Mouse (Mus musculus) adrenal gland, postnatal 14 days (tissue): Measurements from ENCODE around the gene Olfr1371. TPM values are rescaled to one million over a fixed set of nuclear protein-coding genes. Genes with fewer than 3 reads are reported as not detected.
A peak's percentile ranks its signal among the peaks of the same experiment; 100 is the strongest.

ENCODE experiments used
- DNase-seq: peaks from one replicate; pipeline ENCODE4 v3.0.0; 2021; ENCODE audit warnings: mixed read lengths
- long read RNA-seq, 2 experiments: library from polyadenylated mRNA; stranded (forward); transcript quantifications; one replicate each; pipeline ENCODE4 v2.0.0; 2021
- total RNA-seq: library from RNA; stranded (reverse); gene quantifications from 2 replicates; pipeline ENCODE4 v1.2.3, GENCODE M21; 2021

Gene Olfr1371
- total RNA-seq = not detected in 2 replicates
- long read RNA-seq, experiment 1 = 0 reads
- long read RNA-seq, experiment 2 = 0 reads

- DNase-seq = no peak
Observed at GRCm38 (mm10) chr11:52213887-52214286, at the start of gene Olfr1371. Olfr1371 (minus strand) TSS chr11:52213987.

- DNase-seq = no peak
Observed at GRCm38 (mm10) chr11:52262338-52262737, 48.6 kb upstream of the Olfr1371 start.

DNA sequence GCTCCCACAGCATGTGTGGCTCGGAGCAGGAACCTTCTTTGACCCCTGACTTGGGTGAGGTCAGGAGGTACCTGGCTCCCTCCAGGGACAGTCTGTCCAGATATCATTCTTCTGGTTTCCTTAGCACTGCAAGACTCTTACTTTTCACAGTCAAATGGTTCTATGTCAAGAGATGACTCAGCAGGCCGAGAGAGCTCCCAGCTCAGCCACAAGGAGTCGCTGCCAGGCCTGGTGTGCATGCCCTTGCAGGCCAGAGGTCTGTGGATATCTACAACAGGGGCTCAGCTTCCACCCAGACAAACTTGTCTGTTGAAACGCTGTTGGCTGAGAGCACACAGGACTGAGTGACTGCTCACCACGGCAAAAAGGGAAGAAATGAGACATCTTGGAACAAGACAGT is 48.1 kb upstream of the Olfr1371 start:
- peak; percentile 88 for DNase-seq

DNA sequence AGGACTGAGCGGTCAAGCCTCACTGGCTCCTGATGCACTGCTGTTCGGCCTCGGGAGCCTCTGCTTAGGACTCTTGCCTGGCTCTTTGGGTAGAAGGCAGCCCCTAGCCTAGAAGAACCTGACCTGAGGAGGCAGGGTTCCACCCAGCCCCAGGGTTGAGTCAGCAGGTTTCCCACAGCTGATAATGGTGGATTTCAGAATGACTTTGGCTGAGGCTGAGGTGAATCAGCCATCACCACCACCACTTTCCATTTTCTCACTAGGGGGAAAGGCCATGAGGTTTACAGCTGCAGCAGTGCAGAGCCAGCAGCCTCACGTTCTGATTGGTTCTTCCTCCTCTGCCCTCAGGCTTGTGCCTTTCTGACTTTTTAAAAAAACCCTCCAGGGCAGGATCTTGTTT is 47.1 kb upstream of the Olfr1371 start:
- DNase-seq = peak; percentile 44

GRCm38 (mm10) chr11:52258711-52259110 is 44.9 kb upstream of the Olfr1371 start:
- DNase-seq = no peak

GRCm38 (mm10) chr11:52257376-52257775 is 43.6 kb upstream of the Olfr1371 start:
- no peak for DNase-seq

DNA sequence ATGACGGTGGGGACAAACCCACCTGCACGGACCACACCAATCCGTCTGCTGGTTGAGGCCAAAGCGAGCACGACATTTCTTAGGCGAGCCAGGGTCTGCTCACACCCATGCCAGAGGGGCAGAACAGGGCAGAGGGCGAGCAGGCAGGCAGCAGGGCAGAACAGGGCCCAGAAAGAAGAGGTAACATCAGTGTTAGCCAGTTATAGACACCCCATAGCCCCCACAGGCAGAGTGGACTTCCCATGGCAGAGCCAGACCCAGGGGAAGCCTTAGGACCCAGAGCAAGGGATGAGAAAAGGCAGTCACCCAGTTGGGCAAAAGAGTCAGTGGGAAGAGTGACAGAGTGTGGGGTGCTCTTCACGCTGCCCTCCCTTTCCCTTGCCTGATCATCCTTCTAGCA is 41.3 kb upstream of the Olfr1371 start:
- no peak for DNase-seq

DNA sequence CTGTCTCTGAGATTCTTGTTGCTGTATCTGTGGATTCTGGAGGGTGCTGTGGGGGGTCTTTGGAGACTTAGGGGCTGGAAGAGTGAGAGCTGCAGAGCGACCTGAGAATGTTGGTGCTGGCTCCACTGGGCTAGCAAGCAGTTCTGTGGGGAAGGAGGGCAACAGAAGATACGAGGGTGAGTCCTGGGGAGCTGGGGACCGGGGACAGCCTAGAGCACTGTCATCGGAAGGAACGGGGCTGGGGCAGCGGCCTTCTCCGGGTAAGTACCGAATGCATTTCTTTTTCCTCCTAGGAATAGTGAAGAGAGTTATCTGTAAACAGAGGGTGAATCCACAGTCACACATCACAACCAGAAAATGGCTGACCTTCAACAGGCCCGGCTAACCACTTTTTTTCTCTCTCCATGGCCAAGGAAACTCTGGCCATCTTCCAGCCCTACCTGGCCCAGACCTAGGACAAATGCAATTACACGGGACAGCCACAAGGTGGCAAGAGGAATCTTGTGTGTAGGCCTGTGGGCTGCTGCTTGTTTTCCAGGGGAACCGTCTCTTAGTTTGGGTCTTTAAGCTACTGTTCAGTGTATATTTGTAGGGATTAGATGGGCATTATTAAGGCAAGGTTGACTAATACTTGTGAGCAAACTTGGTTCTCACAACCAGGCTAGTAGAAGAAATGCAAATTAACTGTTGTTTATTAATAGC is 40.0 kb upstream of the Olfr1371 start:
- peak; percentile 88 for DNase-seq

- DNase-seq = no peak
Observed at GRCm38 (mm10) chr11:52252692-52253091, 38.9 kb upstream of the Olfr1371 start.

GRCm38 (mm10) chr11:52251770-52252169 is 38.0 kb upstream of the Olfr1371 start:
- no peak for DNase-seq

- DNase-seq = no peak
Observed at GRCm38 (mm10) chr11:52249452-52249851, 35.7 kb upstream of the Olfr1371 start.

- DNase-seq = no peak
Observed at GRCm38 (mm10) chr11:52240898-52241542, 27.2 kb upstream of the Olfr1371 start.

DNA sequence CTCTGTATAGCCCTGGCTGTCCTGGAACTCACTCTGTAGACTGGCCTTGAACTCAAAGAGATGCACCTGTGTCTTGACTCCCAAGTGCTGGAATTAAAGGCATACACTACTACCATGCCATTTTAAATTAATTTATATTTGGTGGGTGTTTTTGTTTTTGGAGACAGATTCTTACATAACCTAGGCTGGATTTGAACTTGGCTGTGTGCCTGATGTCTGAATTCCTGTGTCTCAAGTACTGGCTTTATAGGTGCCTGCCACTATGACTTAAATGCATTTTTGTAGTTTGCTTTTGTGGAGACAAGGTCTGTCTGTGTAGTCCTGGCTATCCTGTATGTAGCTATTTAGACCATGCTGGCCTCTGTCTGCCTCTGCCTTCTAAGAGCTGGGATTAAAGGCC is 20.7 kb upstream of the Olfr1371 start:
- DNase-seq = no peak

DNA sequence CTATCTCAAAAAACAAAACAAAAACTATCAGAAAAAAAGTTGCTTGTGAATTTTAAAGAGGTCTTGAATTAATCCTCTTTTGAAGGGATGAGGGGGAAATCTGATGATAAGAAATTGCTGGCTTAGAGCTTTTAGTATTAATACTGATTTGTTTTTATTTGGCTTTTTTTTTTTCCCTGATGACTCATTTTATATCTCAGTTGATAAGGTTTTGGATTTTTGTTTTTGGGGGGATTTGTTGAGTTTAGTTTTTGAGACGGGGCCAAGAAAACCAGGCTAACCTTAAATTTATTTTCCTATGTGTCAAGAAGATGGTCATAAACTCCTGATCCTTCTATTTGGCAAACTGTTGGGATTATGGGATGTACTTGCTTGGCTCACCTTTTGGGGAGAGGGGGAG is 20.1 kb upstream of the Olfr1371 start:
- DNase-seq = no peak

- DNase-seq = no peak
Observed at GRCm38 (mm10) chr11:52233043-52233653, 19.4 kb upstream of the Olfr1371 start.

DNA sequence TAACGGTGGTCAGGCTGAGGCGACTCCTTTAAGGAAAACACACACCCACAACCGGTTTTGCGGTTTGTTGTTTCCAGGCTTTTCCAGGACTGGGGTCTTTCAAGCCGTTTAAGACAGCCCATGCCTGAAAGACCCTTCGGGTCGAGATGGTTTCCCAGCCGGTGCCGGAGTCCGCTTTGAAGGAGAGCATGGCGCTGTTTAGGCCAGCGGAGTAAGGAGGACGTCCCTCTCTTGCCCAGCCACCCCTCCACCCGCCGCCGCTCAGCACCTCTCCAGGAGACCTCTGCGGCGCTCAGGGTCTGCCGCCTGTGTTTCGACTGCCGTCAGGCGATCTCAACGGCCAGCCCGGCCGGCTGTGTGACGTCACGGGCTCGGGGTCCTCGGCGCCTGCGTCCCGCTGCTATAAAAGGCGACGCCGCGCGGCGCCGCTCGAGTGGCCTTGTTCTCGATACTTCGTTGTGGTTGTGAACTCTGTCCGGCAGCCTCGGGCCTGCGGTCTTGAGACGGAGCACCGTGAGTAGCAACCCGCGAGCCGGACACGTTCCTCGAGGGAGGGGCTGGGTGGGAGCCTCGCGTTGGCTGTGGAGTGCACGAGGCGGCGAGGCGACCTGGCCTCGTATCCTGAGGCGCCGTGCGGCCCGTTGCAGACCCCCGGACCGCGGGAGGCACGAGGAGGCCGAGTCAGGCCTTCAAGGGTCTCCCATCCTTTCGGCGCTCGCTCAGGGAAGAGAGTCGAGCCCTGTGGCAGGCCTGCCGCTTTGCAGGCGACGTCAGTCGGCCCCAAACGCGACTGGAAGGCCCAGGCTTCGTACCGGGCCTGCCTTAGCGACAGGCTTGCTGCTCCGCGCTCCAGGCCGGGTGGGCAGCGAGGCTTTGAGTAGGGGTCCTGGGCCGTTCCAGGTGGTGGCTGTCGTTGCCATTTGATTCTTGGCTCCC is 18.1 kb upstream of the Olfr1371 start, which contains the start of gene Skp1a:
Skp1a (plus strand) TSS at position 390 of the 936 bp plus-strand sequence.
- peak; percentile 95 for DNase-seq

- no peak for DNase-seq
Observed at GRCm38 (mm10) chr11:52230694-52231093, 16.9 kb upstream of the Olfr1371 start.

DNA sequence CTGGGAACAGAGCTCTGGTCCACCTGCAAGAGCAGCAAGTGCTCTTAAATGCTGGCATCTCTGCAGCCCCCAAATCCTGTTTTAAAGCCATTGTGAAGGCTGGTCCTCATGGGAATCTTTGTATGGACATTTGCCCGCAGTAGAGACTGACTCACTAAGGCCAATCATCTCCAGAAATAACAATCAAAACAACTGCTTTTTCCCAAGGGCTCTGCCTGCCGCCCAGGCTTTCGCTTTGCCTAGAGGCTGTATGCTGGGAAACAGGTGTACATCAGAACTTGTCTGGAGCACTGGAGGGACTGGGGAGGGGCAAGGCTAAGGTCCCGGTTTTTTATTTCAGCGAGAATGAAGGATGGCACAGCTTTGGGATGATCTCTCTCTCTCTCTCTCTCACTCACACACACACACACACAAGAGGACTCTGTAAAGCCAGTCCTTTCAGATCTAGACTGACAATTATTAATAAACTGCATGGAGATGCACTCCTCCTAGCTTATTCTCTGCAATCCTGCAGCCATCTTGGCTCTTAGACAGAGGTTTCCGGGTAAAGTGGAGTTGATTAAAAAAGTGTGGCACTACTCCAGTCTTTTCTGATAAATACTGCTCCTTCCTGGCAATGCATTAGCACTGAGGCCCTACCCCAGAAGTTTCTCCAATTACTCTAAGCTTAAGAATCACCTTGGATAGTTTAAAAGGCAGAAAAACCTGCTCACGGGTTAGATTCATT is 15.1 kb upstream of the Olfr1371 start:
- DNase-seq = peak; percentile 14

DNA sequence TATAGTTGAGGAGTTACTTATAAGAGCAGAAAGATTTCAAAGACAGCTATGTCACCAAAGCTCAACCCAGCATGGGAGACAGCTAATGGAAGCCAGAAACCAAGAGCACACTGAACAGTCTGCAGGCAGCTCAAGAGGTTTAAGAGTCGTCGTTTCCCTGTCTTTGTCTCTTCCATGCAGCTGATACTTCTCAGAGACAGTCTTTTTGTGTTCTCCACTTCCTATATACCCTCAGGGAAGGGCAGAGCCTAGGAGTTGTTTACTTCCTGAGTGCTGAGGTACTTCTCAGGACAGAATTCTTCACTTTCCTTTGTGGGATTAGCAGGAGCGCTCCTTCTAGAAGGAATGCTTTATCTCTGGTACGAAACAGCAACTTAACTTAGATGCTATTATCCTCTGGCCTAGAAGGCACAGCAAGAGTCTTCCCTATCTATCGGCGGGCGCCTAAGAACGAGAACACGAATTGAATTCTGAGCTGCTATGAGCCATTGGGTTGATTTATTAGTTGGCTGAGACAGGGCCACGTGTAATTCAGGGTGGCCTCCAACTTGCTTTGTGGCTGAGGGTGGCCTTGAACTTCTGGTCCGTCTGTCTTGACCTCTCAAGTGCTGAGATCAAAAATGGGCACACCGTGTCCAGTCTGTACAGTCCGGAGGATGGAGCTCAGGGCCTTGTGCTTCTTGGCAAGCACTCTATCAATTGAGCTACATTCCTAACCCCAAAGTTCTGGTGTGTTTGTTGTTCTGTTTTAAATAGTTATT is 13.9 kb upstream of the Olfr1371 start:
- DNase-seq = peak; percentile 75

DNA sequence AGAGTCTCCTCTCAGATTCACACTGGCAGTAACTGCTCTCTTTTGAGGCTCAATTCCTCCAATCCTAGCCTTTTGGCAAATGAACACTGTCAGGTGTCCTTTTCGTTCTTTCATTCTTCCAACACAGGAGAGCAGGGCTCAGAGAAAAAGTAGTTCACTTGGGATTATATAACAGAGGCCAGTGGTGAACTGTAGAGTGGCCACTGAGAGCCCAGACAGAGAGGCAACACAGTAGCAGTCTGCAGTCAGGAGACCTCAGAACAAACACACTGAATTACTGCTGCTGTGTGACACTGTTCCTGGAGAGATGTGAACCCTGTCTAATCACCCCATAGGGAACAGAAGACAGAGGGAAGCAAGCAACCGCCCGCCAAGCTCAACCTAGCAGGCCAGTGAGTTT is 13.3 kb upstream of the Olfr1371 start:
- no peak for DNase-seq
